Mouse (Mus musculus): ENCODE measurements around the gene Tcte1. TPM values are rescaled to one million over a fixed set of nuclear protein-coding genes. Genes with fewer than 3 reads are reported as not detected.
A peak's percentile ranks its signal among the peaks of the same experiment; 100 is the strongest.

The Tcte1 gene
- polyA plus RNA-seq, 1 experiment from 2014 or later = 2.0 TPM

DNA sequence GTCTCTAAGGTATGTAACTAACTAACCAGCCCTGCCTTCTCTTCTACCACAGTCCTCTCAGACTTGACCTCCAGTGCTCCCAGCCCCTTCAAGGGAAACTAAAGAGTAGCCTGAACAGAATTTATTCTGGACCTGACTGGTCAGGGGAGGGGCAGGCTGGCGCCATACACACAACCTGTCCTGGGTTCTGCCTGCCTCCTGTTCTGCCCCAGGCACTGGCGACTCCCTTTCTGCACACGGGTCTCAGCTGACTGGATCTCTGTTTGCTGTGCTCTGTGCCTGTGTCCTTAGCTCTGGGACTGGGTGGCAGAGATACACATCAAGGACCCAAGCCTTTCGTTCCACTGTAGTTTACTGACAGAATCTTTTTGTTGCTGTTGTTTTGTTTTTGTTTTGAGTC, 56.3 kb downstream of the Tcte1 start:
- H3K4me3 ChIP-seq (ENCODE audit: low read depth, low read length) = no peak overlapping the region
- H3K9me3 ChIP-seq (ENCODE audit: control insufficient read depth, low read length) = no peaks in the 10 kb centered on the region
- H3K4me2 ChIP-seq (replicated peaks; ENCODE audit: low read depth, low read length) = no peak overlapping the region
- no peak overlapping the region for H3K27ac ChIP-seq (ENCODE audit: low read depth, low read length)
- H3K4me1 ChIP-seq (replicated peaks; ENCODE audit: control insufficient read depth, insufficient read depth, low read length) = no peaks in the 10 kb centered on the region
- ATAC-seq (ENCODE audit: low FRiP score) (no peak), DNase-seq (ENCODE audit: low spot score) (no peak)
- H3K27me3 ChIP-seq (ENCODE audit: control insufficient read depth, insufficient read depth, low read length) = no peaks in the 10 kb centered on the region
- no peak overlapping the region for H3K9ac ChIP-seq (ENCODE audit: low read depth, low read length)
- no peaks in the 10 kb centered on the region for H3K36me3 ChIP-seq (ENCODE audit: control insufficient read depth, insufficient read depth, low read length)
- WGBS = 88% methylated on average over 4 of the region's 4 CpGs

GRCm38 (mm10) chr17:45580958-45581477, 57.8 kb downstream of the Tcte1 start:
- ATAC-seq (ENCODE audit: low FRiP score) = no peak
- Histone ChIP-seq H3K4me1 (replicated peaks; ENCODE audit: control insufficient read depth, insufficient read depth, low read length) (0 out of 2 replicates have a peak, but pooled peaks cover 4% of the 10 kb centered on the region), H3K4me3 (ENCODE audit: low read depth, low read length) (no peak overlapping the region), H3K4me2 (replicated peaks; ENCODE audit: low read depth, low read length) (no peak overlapping the region), H3K9me3 (ENCODE audit: control insufficient read depth, low read length) (no peaks in the 10 kb centered on the region), H3K36me3 (ENCODE audit: control insufficient read depth, insufficient read depth, low read length) (no peaks in the 10 kb centered on the region), H3K27me3 (ENCODE audit: control insufficient read depth, insufficient read depth, low read length) (no peaks in the 10 kb centered on the region), H3K27ac (ENCODE audit: low read depth, low read length) (no peak overlapping the region), H3K9ac (ENCODE audit: low read depth, low read length) (no peak overlapping the region)
- WGBS = 47% methylated on average over 12 of the region's 12 CpGs
- peak; percentile 41 for DNase-seq (ENCODE audit: low spot score)

DNA sequence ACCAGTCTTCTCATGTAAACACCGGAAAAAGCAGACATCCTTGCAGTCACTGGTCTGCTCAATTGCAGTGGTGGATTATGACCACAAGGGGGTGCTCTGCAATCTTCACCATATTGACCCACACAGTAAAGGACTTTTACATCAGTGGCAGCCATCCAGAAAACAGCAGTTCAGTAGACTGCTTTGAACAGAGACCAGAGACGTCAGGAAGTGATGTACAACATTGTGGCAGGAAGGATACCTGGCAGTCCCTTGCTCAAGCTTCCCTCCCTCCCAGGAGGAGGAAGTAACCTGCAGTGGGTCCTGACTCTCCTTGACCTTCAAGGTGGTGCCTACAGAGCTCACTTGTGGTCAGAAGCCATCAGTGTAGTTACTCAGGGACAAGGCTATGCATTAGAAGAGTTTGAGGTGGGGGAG, 58.3 kb downstream of the Tcte1 start:
- no peaks in the 10 kb centered on the region for H3K36me3 ChIP-seq (ENCODE audit: control insufficient read depth, insufficient read depth, low read length)
- H3K9me3 ChIP-seq (ENCODE audit: control insufficient read depth, low read length) = no peaks in the 10 kb centered on the region
- 0 out of 2 replicates have a peak, but pooled peaks cover 4% of the 10 kb centered on the region for H3K4me1 ChIP-seq (replicated peaks; ENCODE audit: control insufficient read depth, insufficient read depth, low read length)
- H3K27ac ChIP-seq (ENCODE audit: low read depth, low read length) = no peak overlapping the region
- DNase-seq (ENCODE audit: low spot score) (peak; percentile 80), ATAC-seq (ENCODE audit: low FRiP score) (peak; percentile 28; the same call in 1 of the 2 replicates)
- no peak overlapping the region for H3K4me3 ChIP-seq (ENCODE audit: low read depth, low read length)
- no peak overlapping the region for H3K9ac ChIP-seq (ENCODE audit: low read depth, low read length)
- no peak overlapping the region for H3K4me2 ChIP-seq (replicated peaks; ENCODE audit: low read depth, low read length)
- WGBS = 21% methylated on average over 2 of the region's 2 CpGs
- H3K27me3 ChIP-seq (ENCODE audit: control insufficient read depth, insufficient read depth, low read length) = no peaks in the 10 kb centered on the region

DNA sequence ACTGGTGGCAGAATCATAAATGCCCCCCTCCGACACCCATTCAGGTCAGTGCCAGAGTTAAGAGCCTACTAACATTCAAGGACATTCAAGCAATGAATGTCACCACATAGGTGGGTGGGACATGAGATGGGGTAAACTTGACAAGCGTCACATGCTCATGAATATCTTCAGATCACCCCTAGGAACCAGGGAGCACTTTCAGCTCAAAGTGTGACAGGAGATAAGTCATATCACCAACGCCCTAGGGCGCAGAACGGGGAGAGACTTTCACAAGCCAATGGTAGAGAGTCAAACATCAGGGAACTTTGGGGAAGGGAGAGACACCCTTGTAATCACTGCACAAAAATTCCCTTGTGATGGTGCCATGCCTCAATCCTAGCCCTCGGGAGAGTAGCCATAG, 59.0 kb downstream of the Tcte1 start:
- DNase-seq (ENCODE audit: low spot score) = no peak
- ATAC-seq (ENCODE audit: low FRiP score) = no peak
- no peaks in the 10 kb centered on the region for H3K9me3 ChIP-seq (ENCODE audit: control insufficient read depth, low read length)
- H3K27ac ChIP-seq (ENCODE audit: low read depth, low read length) = no peak overlapping the region
- 91% methylated on average over 6 of the region's 6 CpGs for WGBS
- no peak overlapping the region for H3K9ac ChIP-seq (ENCODE audit: low read depth, low read length)
- no peaks in the 10 kb centered on the region for H3K27me3 ChIP-seq (ENCODE audit: control insufficient read depth, insufficient read depth, low read length)
- no peaks in the 10 kb centered on the region for H3K36me3 ChIP-seq (ENCODE audit: control insufficient read depth, insufficient read depth, low read length)
- H3K4me2 ChIP-seq (replicated peaks; ENCODE audit: low read depth, low read length) = no peak overlapping the region
- H3K4me3 ChIP-seq (ENCODE audit: low read depth, low read length) = no peak overlapping the region
- H3K4me1 ChIP-seq (replicated peaks; ENCODE audit: control insufficient read depth, insufficient read depth, low read length) = 0 out of 2 replicates have a peak, but pooled peaks cover 4% of the 10 kb centered on the region

- Histone ChIP-seq H3K36me3 (ENCODE audit: control insufficient read depth, insufficient read depth, low read length) (no peaks in the 10 kb centered on the region), H3K9me3 (ENCODE audit: control insufficient read depth, low read length) (no peaks in the 10 kb centered on the region), H3K27ac (ENCODE audit: low read depth, low read length) (no peak overlapping the region), H3K9ac (ENCODE audit: low read depth, low read length) (no peak overlapping the region), H3K27me3 (ENCODE audit: control insufficient read depth, insufficient read depth, low read length) (no peaks in the 10 kb centered on the region), H3K4me3 (ENCODE audit: low read depth, low read length) (no peak overlapping the region), H3K4me1 (replicated peaks; ENCODE audit: control insufficient read depth, insufficient read depth, low read length) (0 out of 2 replicates have a peak, but pooled peaks cover 4% of the 10 kb centered on the region), H3K4me2 (replicated peaks; ENCODE audit: low read depth, low read length) (no peak overlapping the region)
- 72% methylated on average over 6 of the region's 6 CpGs for WGBS
- no peak for DNase-seq (ENCODE audit: low spot score)
- no peak for ATAC-seq (ENCODE audit: low FRiP score)
These were observed 59.6 kb downstream of the Tcte1 start for GRCm38 (mm10) chr17:45582715-45583355.

DNA sequence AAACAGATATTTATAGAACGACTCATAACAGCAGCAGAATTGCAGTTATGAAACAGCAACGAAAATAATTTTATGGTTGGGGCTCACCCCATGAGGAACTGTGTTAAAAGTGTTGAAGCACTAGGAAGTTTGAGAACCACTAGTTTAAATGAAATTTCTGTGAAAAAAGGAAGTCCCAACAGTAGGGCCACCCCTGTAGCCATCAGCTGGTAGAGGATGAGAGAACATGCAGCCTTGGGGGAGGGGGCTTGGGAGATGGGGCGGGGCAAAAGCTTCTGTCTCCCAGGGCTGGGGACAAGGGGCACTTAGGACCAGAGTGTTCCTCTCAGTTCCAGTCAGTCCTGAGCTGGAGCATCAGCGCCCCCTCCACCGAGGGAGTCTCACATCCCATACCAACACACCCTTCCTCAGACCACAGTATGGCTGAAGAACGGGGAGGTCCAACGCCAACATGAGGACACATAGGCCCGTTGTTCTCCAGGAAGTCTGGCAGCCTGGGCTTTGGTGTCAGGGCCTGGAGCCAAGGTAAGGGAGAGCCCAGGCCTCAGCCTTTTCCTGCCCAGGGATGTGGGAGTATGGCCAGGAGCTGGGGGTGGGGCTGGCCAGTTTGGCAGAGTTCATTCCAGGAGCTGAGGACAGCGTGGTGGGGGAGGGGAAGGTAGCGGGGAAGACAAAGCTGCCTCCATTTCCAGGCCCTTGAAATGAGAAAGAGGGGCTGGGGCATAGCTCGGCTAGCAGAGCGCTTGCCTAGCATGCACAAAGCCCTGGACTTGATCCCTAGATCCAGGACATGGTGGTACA, 61.1 kb downstream of the Tcte1 start:
- Histone ChIP-seq H3K36me3 (ENCODE audit: control insufficient read depth, insufficient read depth, low read length) (no peaks in the 10 kb centered on the region), H3K4me1 (replicated peaks; ENCODE audit: control insufficient read depth, insufficient read depth, low read length) (0 out of 2 replicates have a peak, but pooled peaks cover 4% of the 10 kb centered on the region), H3K9me3 (ENCODE audit: control insufficient read depth, low read length) (no peaks in the 10 kb centered on the region), H3K27ac (ENCODE audit: low read depth, low read length) (0 out of 2 replicates have a peak overlapping the region, but pooled peaks have one; percentile 37), H3K4me2 (replicated peaks; ENCODE audit: low read depth, low read length) (no peak overlapping the region), H3K4me3 (ENCODE audit: low read depth, low read length) (no peak overlapping the region), H3K9ac (ENCODE audit: low read depth, low read length) (no peak overlapping the region), H3K27me3 (ENCODE audit: control insufficient read depth, insufficient read depth, low read length) (no peaks in the 10 kb centered on the region)
- ATAC-seq (ENCODE audit: low FRiP score) (peak; percentile 17; the same call in 1 of the 2 replicates), DNase-seq (ENCODE audit: low spot score) (no peak)
- WGBS = 48% methylated on average over 12 of the region's 12 CpGs

DNA sequence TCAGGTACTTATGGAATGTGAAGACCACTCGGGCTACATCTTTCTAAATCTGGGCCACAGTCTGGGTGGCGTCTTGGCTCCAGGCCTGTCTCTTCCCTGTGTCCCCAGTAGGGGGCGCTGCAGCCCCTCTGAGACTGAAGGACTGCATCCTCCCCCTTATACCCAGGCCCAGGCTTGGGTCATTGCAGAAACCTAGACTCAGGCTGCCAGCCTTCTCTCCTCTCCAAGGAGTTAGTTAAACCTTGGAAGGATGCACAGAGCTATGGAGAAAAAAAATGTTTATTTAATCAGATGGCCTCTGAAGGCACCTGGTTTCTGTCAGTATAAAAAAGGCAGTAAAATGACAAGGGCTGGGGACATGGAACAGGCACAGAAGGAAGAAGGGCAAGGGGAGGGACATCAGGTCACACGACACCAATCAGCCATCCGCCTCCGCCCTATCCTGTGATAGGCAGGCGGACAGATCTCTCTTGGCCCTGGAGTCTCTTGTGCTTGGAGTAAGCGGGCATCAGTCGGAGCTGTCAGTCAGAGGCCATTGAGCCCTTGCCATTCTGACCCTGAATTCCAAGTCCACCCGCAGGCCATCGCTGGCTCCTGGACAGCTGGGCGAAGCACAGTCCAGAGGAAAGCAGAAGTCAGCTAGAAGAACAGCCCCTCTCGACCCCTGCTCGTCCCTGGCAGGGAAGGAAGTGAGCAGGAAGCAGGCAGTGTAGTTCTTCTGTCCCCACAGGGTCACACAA, 61.9 kb downstream of the Tcte1 start:
- H3K27ac ChIP-seq (ENCODE audit: low read depth, low read length) = peak overlapping the region; percentile 37

DNA sequence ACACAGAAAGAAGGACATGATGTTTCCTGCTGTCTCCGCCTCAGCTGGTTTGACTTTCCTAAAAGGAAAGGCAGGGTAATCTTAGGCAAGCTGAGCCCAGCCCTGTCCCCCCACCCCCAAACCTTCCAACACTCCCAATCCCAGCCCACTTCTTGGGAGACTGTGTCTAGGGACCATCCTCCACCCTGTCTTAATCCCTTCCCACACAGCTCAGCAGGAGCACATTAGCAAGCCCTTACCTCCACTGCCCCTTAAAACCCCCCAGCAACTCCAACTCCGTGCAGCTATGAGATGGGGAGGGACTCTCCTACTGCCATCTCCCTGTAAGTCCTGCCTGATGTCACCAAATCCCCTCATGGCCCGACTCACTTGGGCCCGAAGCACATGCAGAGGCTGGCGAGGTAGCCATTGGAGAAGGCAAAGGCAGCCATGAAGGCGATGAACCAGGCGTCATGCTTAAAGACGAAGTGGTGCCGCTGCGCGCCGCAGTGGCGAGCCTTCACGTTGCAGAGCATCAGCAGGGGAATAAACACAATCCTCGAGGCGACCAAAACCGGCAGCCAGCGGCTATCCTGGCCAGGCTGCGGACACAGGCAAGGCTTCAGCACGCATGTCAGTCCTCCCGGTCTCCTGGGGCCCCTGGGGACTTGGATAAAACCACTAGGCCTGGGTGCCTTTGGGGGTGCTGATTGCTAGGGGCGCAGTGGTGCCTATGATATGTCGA, 62.7 kb downstream of the Tcte1 start:
- Histone ChIP-seq H3K4me2 (replicated peaks; ENCODE audit: low read depth, low read length) (no peak overlapping the region), H3K36me3 (ENCODE audit: control insufficient read depth, insufficient read depth, low read length) (no peaks in the 10 kb centered on the region)
- WGBS = 64% methylated on average over 23 of the region's 23 CpGs

More for the DNA sequence above, 61.9 kb downstream of the Tcte1 start:
- Histone ChIP-seq H3K9ac (ENCODE audit: low read depth, low read length) (no peak overlapping the region), H3K36me3 (ENCODE audit: control insufficient read depth, insufficient read depth, low read length) (no peaks in the 10 kb centered on the region), H3K9me3 (ENCODE audit: control insufficient read depth, low read length) (no peaks in the 10 kb centered on the region), H3K27me3 (ENCODE audit: control insufficient read depth, insufficient read depth, low read length) (no peaks in the 10 kb centered on the region), H3K4me2 (replicated peaks; ENCODE audit: low read depth, low read length) (no peak overlapping the region), H3K4me3 (ENCODE audit: low read depth, low read length) (no peak overlapping the region), H3K4me1 (replicated peaks; ENCODE audit: control insufficient read depth, insufficient read depth, low read length) (0 out of 2 replicates have a peak, but pooled peaks cover 4% of the 10 kb centered on the region)
- DNase-seq (ENCODE audit: low spot score) (peak; percentile 90), ATAC-seq (ENCODE audit: low FRiP score) (peak; percentile 75)
- WGBS = 14% methylated on average over 14 of the region's 14 CpGs

More for the DNA sequence above, 62.7 kb downstream of the Tcte1 start:
- H3K4me1 ChIP-seq (replicated peaks; ENCODE audit: control insufficient read depth, insufficient read depth, low read length) = 0 out of 2 replicates have a peak, but pooled peaks cover 4% of the 10 kb centered on the region
- DNase-seq (ENCODE audit: low spot score) (no peak), ATAC-seq (ENCODE audit: low FRiP score) (no peak)
- no peak overlapping the region for H3K4me3 ChIP-seq (ENCODE audit: low read depth, low read length)
- no peaks in the 10 kb centered on the region for H3K9me3 ChIP-seq (ENCODE audit: control insufficient read depth, low read length)
- no peaks in the 10 kb centered on the region for H3K27me3 ChIP-seq (ENCODE audit: control insufficient read depth, insufficient read depth, low read length)
- H3K9ac ChIP-seq (ENCODE audit: low read depth, low read length) = no peak overlapping the region
- peak overlapping the region; percentile 39 for H3K27ac ChIP-seq (ENCODE audit: low read depth, low read length)
